Mouse (Mus musculus): ENCODE measurements around the gene Gnpat. TPM values are rescaled to one million over a fixed set of nuclear protein-coding genes. Genes with fewer than 3 reads are reported as not detected.

The Gnpat gene
- polyA plus RNA-seq, 1 experiment = 55.3 TPM

DNA sequence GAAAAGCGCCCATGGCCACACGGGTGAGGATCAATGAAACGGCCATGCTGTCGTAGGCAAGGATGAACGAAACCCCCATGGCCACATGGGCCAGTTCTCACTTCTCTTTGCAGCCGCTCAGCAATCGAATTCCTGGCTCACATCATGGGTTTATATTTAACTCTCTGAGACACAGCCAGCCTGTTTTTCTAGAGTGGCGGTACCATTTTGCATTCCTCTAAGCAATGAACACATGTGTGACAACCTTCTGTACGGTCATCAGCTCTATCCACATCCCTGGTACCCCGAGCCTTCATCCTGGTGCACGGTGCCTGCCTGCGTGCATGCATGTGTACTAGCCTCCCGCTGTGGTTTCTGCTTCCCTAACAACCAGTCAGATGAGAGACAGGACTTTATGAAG is 67.3 kb downstream of the Gnpat start:
- peaks cover 71% of the 10 kb centered on the region for H3K36me3 ChIP-seq (replicated peaks; ENCODE audit: low read length)
- no peak for TF ChIP-seq FLI1 (IDR thresholded peaks at IDR 0.05; ENCODE audit: low read length)
- TF ChIP-seq GATA1 (IDR thresholded peaks at IDR 0.05; ENCODE audit: borderline replicate concordance, low read length) = no peak

DNA sequence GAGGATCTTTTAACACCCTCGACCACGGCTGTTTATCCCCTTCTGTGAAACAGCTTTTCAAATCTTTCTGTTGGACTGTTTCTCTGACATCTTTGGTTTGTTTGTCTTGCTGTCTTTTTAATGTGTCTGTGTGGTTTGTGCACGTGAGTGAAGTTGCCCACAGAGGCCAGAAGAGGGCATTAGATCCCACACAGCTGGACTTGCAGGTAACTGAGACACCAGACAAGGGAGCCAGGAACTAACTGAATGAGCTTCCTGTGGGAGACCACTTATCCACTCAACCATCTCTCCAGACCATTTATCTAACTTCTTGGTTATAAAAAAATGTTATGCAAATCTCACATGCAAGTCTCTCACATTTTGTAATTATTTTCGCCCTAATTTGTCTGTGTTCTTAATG is 67.8 kb downstream of the Gnpat start:
- H3K27me3 ChIP-seq (replicated peaks) = no peaks in the 10 kb centered on the region
- H3K9me3 ChIP-seq = peaks cover 24% of the 10 kb centered on the region
- TF ChIP-seq FLI1 (IDR thresholded peaks at IDR 0.05; ENCODE audit: low read length) (no peak), GATA1 (IDR thresholded peaks at IDR 0.05; ENCODE audit: borderline replicate concordance, low read length) (no peak)
- peaks cover 38% of the 10 kb centered on the region for H3K4me1 ChIP-seq
- peaks cover 69% of the 10 kb centered on the region for H3K36me3 ChIP-seq (replicated peaks; ENCODE audit: low read length)
- H3K4me3 ChIP-seq (replicated peaks) = no peak overlapping the region

More for the DNA sequence above, 67.3 kb downstream of the Gnpat start:
- Histone ChIP-seq H3K4me3 (replicated peaks) (peak overlapping the region; percentile 48), H3K4me1 (peaks cover 43% of the 10 kb centered on the region), H3K27me3 (replicated peaks) (no peaks in the 10 kb centered on the region), H3K9me3 (peaks cover 30% of the 10 kb centered on the region)

DNA sequence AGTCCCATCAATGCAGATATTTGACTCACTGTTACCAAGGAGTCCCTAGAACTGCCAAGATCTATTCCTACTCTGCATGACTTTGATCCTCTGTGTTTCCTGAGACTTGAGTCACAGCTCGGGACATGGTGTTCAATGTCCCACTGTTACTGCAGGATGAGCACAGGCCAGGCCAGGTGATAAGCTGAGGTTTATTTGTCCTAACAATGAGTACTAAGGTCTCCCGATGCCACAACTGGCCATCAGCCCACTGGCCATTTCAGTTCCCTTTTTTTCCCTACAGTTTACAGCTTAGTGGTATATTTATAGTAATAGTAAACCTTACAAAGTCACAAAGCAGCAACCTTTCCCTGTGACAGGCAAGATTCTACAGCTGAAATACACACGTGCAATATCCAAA is 69.6 kb downstream of the Gnpat start:
- H3K36me3 ChIP-seq (replicated peaks; ENCODE audit: low read length) = peaks cover 68% of the 10 kb centered on the region
- H3K4me3 ChIP-seq (replicated peaks) = no peak overlapping the region
- peaks cover 24% of the 10 kb centered on the region; the same call in 1 of the 2 replicates for H3K4me1 ChIP-seq
- TF ChIP-seq GATA1 (IDR thresholded peaks at IDR 0.05; ENCODE audit: borderline replicate concordance, low read length) = no peak
- TF ChIP-seq FLI1 (IDR thresholded peaks at IDR 0.05; ENCODE audit: low read length) = no peak
- H3K27me3 ChIP-seq (replicated peaks) = no peaks in the 10 kb centered on the region
- H3K9me3 ChIP-seq = peaks cover 22% of the 10 kb centered on the region

DNA sequence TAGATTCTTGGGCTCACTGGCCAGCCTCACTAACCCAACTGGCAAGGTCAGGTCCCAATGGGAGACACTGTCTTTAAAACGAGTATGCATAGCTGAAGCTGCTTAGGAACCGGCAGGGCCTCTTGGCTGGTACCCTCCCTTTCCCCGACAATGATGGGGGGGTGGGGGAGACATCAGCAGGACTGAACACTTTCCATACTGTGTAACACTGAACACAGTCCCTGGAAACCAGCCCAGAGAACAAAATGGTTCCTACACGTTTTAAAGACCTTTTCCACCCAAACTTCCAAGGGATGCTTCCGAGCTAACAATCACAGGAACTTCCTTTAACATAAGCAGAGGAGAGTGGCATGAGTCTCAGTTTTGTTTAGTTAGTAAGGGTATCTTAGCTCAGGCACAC is 72.3 kb downstream of the Gnpat start:
- H3K9me3 ChIP-seq = peaks cover 15% of the 10 kb centered on the region
- peaks cover 18% of the 10 kb centered on the region; the same call in 1 of the 2 replicates for H3K4me1 ChIP-seq
- no peak for TF ChIP-seq GATA1 (IDR thresholded peaks at IDR 0.05; ENCODE audit: borderline replicate concordance, low read length)
- TF ChIP-seq FLI1 (IDR thresholded peaks at IDR 0.05; ENCODE audit: low read length) = no peak
- no peak overlapping the region for H3K4me3 ChIP-seq (replicated peaks)
- no peaks in the 10 kb centered on the region for H3K27me3 ChIP-seq (replicated peaks)
- peaks cover 68% of the 10 kb centered on the region for H3K36me3 ChIP-seq (replicated peaks; ENCODE audit: low read length)

DNA sequence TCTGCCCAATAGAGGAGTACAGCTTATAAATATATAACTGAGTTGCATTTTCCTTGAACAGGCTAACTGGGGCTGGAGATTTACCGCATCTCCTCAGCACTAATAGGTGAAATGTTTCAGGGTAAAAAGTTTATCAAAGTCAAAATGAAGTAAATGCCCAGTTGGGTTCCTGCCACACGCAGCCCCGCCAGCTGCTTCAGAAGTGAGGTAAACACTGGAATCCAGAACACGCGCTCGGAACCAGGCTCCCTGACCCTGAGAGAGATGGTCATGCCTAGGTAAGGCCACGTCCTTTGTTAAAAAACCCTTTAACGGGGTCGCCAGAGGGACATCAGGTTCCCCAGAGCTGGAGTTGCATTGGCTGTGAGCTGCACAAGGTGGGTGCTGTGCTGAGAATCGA is 73.9 kb downstream of the Gnpat start:
- no peaks in the 10 kb centered on the region for H3K27me3 ChIP-seq (replicated peaks)
- no peak overlapping the region for H3K4me3 ChIP-seq (replicated peaks)
- H3K36me3 ChIP-seq (replicated peaks; ENCODE audit: low read length) = peaks cover 71% of the 10 kb centered on the region
- H3K9me3 ChIP-seq = 0 out of 2 replicates have a peak, but pooled peaks cover 4% of the 10 kb centered on the region
- TF ChIP-seq FLI1 (IDR thresholded peaks at IDR 0.05; ENCODE audit: low read length) (no peak), GATA1 (IDR thresholded peaks at IDR 0.05; ENCODE audit: borderline replicate concordance, low read length) (no peak)
- peaks cover 18% of the 10 kb centered on the region; the same call in 1 of the 2 replicates for H3K4me1 ChIP-seq

DNA sequence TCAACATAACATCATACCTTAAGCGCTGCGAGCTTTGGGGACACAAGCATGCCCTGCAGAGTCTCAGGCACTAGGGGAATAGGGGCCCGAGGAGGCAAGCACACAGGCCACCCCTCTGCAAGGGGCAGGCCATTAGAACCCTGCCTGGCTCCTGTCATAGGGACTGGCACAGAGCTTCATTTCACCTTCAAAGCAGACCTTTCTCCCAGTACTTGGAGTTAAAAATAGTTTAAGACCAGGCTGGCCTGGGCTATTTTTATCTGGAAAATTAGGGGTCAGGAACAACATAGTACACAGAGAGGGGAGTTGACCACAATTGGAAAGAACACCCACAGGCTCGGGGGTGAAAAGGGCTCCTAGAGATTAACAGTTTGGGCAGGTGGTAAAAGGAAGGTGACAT is 74.5 kb downstream of the Gnpat start:
- Histone ChIP-seq H3K36me3 (replicated peaks; ENCODE audit: low read length) (peaks cover 72% of the 10 kb centered on the region), H3K4me3 (replicated peaks) (no peak overlapping the region), H3K9me3 (0 out of 2 replicates have a peak, but pooled peaks cover 4% of the 10 kb centered on the region), H3K4me1 (peaks cover 18% of the 10 kb centered on the region; the same call in 1 of the 2 replicates), H3K27me3 (replicated peaks) (no peaks in the 10 kb centered on the region)
- TF ChIP-seq FLI1 (IDR thresholded peaks at IDR 0.05; ENCODE audit: low read length) = no peak
- no peak for TF ChIP-seq GATA1 (IDR thresholded peaks at IDR 0.05; ENCODE audit: borderline replicate concordance, low read length)

Other genes with a start within 250 kb of the Gnpat start
- 6.3 and 7.6 TPM in 2 replicates for gene 2310022B05Rik, start 199.7 kb upstream of the Gnpat start, polyA plus RNA-seq (2012; ENCODE audit: insufficient read depth, low replicate concordance)
- gene Ttc13, start 141.1 kb upstream of the Gnpat start, polyA plus RNA-seq (2012; ENCODE audit: insufficient read depth, low replicate concordance) = 0.69 and 5.4 TPM in 2 replicates
- gene Arv1, start 140.9 kb upstream of the Gnpat start, polyA plus RNA-seq (2012; ENCODE audit: insufficient read depth, low replicate concordance) = 3.8 TPM in 1 of 2 replicates, not detected in the other
- not detected in 2 replicates for gene Fam89a, start 111.2 kb upstream of the Gnpat start, polyA plus RNA-seq (2012; ENCODE audit: insufficient read depth, low replicate concordance)
- gene Trim67, start 69.9 kb upstream of the Gnpat start, polyA plus RNA-seq (2012; ENCODE audit: insufficient read depth, low replicate concordance) = 0.09 TPM in 1 of 2 replicates, not detected in the other
- gene 2810004N23Rik, start 87 bp downstream of the Gnpat start, polyA plus RNA-seq (2012; ENCODE audit: insufficient read depth, low replicate concordance) = 8.3 and 25.4 TPM in 2 replicates
- 2.1 and 3.3 TPM in 2 replicates for gene Exoc8, start 34.7 kb downstream of the Gnpat start, polyA plus RNA-seq (2012; ENCODE audit: insufficient read depth, low replicate concordance)
- gene Sprtn, start 34.9 kb downstream of the Gnpat start, polyA plus RNA-seq (2012; ENCODE audit: insufficient read depth, low replicate concordance) = 1.7 and 2.5 TPM in 2 replicates
- 6.7 and 14.0 TPM in 2 replicates for gene Egln1, start 86.3 kb downstream of the Gnpat start, polyA plus RNA-seq (2012; ENCODE audit: insufficient read depth, low replicate concordance)
- 6.0 and 15.0 TPM in 2 replicates for gene Tsnax, start 150.0 kb downstream of the Gnpat start, polyA plus RNA-seq (2012; ENCODE audit: insufficient read depth, low replicate concordance)
- gene Disc1, start 191.2 kb downstream of the Gnpat start, polyA plus RNA-seq (2012; ENCODE audit: insufficient read depth, low replicate concordance) = 0.19 TPM in 1 of 2 replicates, not detected in the other

Measured in megakaryocyte, embryonic 14.5 days (primary cell).